Mouse (Mus musculus): ENCODE measurements at regions not wholly inside any gene's neighbourhood (a gene's known extent, or its start where the extent isn't known, plus 50 kb on each side); places are given as distances from the start of the nearest gene placed in this dataset.
A peak's percentile ranks its signal among the peaks of the same experiment; 100 is the strongest.

DNA sequence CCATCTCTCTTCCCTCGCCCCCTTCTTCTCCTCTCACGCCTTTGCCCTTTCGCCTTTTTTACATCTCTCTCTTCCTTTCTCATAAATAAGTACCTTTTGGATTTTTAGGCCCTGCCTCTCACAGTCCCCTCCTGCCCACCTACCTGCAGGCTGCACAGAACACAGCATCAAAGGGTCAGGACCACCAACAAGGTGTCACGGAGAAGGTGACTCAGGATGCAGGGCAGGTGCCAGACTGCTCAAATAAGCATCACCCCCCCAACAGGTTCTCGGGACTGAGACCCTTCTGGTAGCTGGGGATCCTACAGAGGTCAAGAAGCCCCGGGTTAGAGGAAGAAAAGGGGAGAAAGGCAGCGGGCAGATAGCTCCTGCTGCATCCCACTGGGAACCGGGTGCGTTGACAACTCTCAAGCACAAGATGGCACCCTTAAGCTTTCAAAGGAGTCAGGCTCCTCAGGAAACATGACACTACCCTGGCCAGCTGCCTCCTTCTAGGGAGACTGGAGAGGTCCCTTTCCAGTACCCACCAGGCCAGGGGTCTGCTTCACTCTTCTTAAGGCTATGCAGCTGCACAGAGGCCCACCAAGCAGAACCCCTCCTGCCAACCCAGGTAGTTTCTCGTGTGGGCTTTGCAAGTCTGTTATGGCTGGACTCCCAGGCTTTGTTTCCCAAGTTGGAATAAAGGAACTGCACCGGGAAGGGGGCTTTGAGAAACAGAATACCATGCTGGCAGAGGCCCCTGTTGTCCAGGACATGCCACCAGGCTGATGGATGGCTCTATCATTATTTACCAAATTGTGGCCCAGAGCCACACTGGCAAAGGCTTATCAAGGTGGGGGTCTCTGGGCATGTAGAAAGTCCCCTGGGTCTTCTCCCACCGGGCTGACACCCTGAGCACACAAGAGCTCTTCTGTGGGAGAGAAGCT, 120.9 kb upstream of the Mki67 start:
- Histone ChIP-seq H3K27me3 (ENCODE audit: control insufficient read depth, insufficient read depth, low read depth, low read length) (no peaks in the 10 kb centered on the region), H3K36me3 (ENCODE audit: control insufficient read depth, insufficient read depth, low read length) (no peaks in the 10 kb centered on the region), H3K4me3 (ENCODE audit: low read length) (no peak overlapping the region), H3K27ac (ENCODE audit: low read length) (no peak overlapping the region), H3K9me3 (ENCODE audit: control insufficient read depth, low read length) (no peaks in the 10 kb centered on the region), H3K4me1 (replicated peaks; ENCODE audit: control insufficient read depth, insufficient read depth, low read length) (no peaks in the 10 kb centered on the region), H3K4me2 (ENCODE audit: low read depth, low read length) (no peak overlapping the region), H3K9ac (ENCODE audit: low read length) (no peak overlapping the region)
- 31% methylated on average over 12 of the region's 12 CpGs for WGBS
- peak; percentile 80; the same call in 1 of the 2 replicates for ATAC-seq (ENCODE audit: low read depth)

DNA sequence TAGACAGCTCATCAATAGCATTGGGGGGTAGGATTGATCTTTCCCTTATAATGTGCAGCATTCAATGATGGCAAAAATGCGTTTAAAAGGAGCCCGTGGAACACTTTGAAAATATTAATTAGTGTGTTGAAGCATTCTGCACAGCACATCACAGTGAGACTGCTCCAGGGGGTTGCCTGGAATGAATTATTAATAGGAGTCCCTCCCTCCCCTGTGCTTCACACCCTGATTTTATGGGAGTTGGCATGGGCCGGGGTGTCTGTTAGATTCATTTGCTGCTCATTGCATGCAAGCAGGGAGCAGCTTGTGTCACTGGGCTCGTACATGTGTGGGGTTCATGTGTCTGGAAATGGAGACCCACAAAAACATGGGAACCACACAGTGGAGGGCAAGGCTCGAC, 127.9 kb upstream of the Mki67 start:
- no peaks in the 10 kb centered on the region; the same call in 1 of the 2 replicates for H3K27me3 ChIP-seq (ENCODE audit: control insufficient read depth, insufficient read depth, low read depth, low read length)

DNA sequence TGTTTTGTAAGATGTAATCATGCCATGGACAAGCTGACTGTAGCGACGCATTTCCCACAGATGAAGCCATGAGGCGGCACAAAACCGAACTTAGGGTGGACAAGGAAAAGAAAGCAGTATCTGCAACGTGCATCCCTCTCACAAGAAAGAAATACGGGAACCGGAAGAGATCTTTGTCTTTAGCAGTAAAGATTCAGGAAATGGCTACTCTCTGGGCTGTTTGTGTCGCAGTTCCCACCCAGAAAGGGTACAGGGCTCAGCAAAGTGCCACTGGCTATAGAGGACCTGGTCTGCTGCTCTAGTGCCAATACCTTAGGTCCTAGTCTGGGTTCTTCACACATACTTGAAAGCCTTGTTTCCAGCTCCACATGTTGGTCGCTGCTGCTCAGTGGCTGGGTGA, 131.1 kb upstream of the Mki67 start:
- no peak for ATAC-seq (ENCODE audit: low read depth)
- H3K4me1 ChIP-seq (replicated peaks; ENCODE audit: control insufficient read depth, insufficient read depth, low read length), result no peaks in the 10 kb centered on the region

More for the DNA sequence above, 127.9 kb upstream of the Mki67 start:
- Histone ChIP-seq H3K9me3 (ENCODE audit: control insufficient read depth, low read length) (no peaks in the 10 kb centered on the region), H3K4me1 (replicated peaks; ENCODE audit: control insufficient read depth, insufficient read depth, low read length) (no peaks in the 10 kb centered on the region), H3K27ac (ENCODE audit: low read length) (no peak overlapping the region), H3K4me2 (ENCODE audit: low read depth, low read length) (no peak overlapping the region), H3K4me3 (ENCODE audit: low read length) (no peak overlapping the region), H3K9ac (ENCODE audit: low read length) (no peak overlapping the region), H3K36me3 (ENCODE audit: control insufficient read depth, insufficient read depth, low read length) (no peaks in the 10 kb centered on the region)
- no peak for ATAC-seq (ENCODE audit: low read depth)
- 72% methylated on average over 5 of the region's 5 CpGs for WGBS

DNA sequence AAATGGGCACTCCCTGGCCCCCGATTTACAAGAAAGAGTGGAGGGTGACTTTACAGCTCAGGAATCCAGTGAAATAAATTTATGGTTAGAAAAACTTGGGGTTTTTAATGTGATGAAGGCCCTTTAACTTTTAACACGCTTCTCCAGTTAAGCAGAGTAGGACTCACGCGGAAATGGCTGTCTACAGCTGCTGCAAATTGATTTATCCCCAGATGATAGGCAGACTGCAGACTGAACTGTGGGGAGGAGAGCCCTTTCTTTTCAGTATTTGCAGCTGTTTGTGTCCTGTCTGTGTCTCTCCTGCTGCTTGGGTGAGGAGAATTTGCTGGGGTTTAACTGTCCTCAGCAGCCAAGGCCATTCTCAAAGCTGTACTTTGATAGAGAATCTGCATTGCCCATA, 132.0 kb upstream of the Mki67 start:
- no peak for ATAC-seq (ENCODE audit: low read depth)

More for the DNA sequence above, 131.1 kb upstream of the Mki67 start:
- Histone ChIP-seq H3K27ac (ENCODE audit: low read length) (no peak overlapping the region), H3K9ac (ENCODE audit: low read length) (no peak overlapping the region), H3K4me3 (ENCODE audit: low read length) (no peak overlapping the region), H3K36me3 (ENCODE audit: control insufficient read depth, insufficient read depth, low read length) (no peaks in the 10 kb centered on the region), H3K9me3 (ENCODE audit: control insufficient read depth, low read length) (no peaks in the 10 kb centered on the region), H3K27me3 (ENCODE audit: control insufficient read depth, insufficient read depth, low read depth, low read length) (peaks cover 3% of the 10 kb centered on the region), H3K4me2 (ENCODE audit: low read depth, low read length) (no peak overlapping the region)
- 75% methylated on average over 9 of the region's 9 CpGs for WGBS

DNA sequence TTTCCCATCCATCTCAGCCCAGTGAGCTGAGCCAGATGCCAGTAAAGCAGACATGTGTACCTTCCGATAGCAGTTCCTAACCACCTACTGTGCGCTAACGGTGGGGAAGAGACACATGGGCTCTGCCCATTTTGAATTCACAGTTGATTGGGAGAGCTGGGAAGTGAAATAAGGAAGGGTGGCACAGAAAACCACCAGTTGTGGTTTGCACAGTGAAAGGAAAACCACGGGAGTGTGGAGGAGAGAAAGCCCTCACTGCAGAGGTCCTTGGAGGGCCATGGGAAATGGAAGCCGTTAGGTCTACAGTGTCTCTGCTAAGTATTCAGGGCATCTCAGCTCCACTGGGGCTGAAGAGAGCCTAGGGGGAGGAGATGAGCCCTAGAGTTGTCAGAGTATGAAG, 132.7 kb upstream of the Mki67 start:
- Histone ChIP-seq H3K36me3 (ENCODE audit: control insufficient read depth, insufficient read depth, low read length) (no peaks in the 10 kb centered on the region), H3K4me1 (replicated peaks; ENCODE audit: control insufficient read depth, insufficient read depth, low read length) (peaks cover 3% of the 10 kb centered on the region; the same call in 1 of the 2 replicates), H3K4me3 (ENCODE audit: low read length) (no peak overlapping the region), H3K27me3 (ENCODE audit: control insufficient read depth, insufficient read depth, low read depth, low read length) (peaks cover 10% of the 10 kb centered on the region), H3K9me3 (ENCODE audit: control insufficient read depth, low read length) (no peaks in the 10 kb centered on the region), H3K27ac (ENCODE audit: low read length) (no peak overlapping the region), H3K4me2 (ENCODE audit: low read depth, low read length) (no peak overlapping the region), H3K9ac (ENCODE audit: low read length) (no peak overlapping the region)
- WGBS, result 60% methylated on average over 5 of the region's 5 CpGs
- no peak for ATAC-seq (ENCODE audit: low read depth)

More for the DNA sequence above, 132.0 kb upstream of the Mki67 start:
- no peak overlapping the region for H3K9ac ChIP-seq (ENCODE audit: low read length)
- WGBS, result 47% methylated on average over 4 of the region's 4 CpGs
- no peak overlapping the region for H3K4me3 ChIP-seq (ENCODE audit: low read length)
- H3K9me3 ChIP-seq (ENCODE audit: control insufficient read depth, low read length), result no peaks in the 10 kb centered on the region
- no peaks in the 10 kb centered on the region for H3K4me1 ChIP-seq (replicated peaks; ENCODE audit: control insufficient read depth, insufficient read depth, low read length)
- H3K4me2 ChIP-seq (ENCODE audit: low read depth, low read length), result no peak overlapping the region
- peaks cover 10% of the 10 kb centered on the region for H3K27me3 ChIP-seq (ENCODE audit: control insufficient read depth, insufficient read depth, low read depth, low read length)
- H3K27ac ChIP-seq (ENCODE audit: low read length), result no peak overlapping the region
- no peaks in the 10 kb centered on the region for H3K36me3 ChIP-seq (ENCODE audit: control insufficient read depth, insufficient read depth, low read length)

DNA sequence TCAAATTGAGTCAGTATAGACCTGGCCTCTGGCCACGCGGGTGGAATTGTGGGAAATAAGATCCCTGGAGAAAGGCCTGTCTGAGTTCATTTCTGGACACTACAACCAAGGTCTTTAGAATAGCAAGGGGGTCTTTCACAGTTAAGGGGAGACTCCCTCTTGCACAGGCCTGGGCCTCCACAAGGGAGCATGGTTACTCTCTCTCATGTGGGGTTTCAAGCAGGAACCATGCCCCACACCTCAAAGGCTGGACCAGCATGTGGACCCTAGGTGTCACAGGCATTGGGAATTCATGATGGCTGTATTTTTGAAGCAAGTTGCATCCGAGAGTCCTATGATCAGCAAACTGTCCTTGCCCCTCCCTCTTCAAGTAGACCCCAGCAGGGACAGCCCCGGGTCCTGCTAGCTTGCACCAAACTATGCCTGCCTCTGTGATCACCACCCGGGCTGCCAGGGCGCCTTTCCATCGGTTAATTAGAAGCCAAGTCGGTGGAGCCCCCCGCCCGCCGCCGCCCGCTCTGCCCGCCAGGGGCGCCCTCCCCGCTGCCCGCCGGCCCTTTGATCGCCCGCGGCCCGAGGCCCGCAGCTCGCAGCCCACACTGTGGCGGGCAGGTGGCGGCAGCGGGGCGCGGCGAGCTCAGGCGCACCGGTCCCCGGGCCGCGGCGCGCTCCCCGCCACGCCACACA, 137.1 kb upstream of the Mki67 start:
- Histone ChIP-seq H3K9ac (ENCODE audit: low read length) (no peak overlapping the region; the same call in 1 of the 2 replicates), H3K4me1 (replicated peaks; ENCODE audit: control insufficient read depth, insufficient read depth, low read length) (peaks cover 3% of the 10 kb centered on the region; the same call in 1 of the 2 replicates), H3K36me3 (ENCODE audit: control insufficient read depth, insufficient read depth, low read length) (no peaks in the 10 kb centered on the region), H3K4me3 (ENCODE audit: low read length) (peak overlapping the region; percentile 30), H3K27me3 (ENCODE audit: control insufficient read depth, insufficient read depth, low read depth, low read length) (peaks cover 17% of the 10 kb centered on the region), H3K4me2 (ENCODE audit: low read depth, low read length) (peak overlapping the region; percentile 52), H3K27ac (ENCODE audit: low read length) (no peak overlapping the region), H3K9me3 (ENCODE audit: control insufficient read depth, low read length) (no peaks in the 10 kb centered on the region)
- peak; percentile 76 for ATAC-seq (ENCODE audit: low read depth)
- 7% methylated on average over 32 of the region's 39 CpGs for WGBS

DNA sequence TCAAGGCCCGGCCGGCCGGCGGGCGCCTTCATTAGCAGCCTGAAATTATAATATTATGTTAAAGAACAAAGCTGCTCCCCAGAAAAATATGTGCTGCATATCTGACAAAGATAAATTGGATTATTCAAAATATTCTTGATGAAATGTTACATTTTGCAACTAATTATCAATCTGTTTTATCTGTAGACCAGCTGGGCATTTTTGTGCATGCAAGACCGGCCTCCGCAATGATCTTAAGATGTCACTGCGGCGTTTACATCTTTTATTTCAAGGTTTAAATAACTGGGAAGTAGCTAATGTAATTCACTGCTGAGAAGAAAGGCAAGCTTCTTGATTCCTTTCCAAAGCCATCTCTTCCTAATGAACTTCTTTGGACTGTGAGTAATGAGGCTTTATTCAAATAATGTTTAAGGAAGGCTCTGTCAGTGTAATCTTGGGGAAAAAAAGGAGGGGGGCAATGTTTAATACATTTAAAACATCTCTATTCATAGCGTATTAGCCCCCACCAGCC, 137.7 kb upstream of the Mki67 start:
- no peak overlapping the region for H3K27ac ChIP-seq (ENCODE audit: low read length)
- H3K36me3 ChIP-seq (ENCODE audit: control insufficient read depth, insufficient read depth, low read length), result no peaks in the 10 kb centered on the region
- peaks cover 3% of the 10 kb centered on the region; the same call in 1 of the 2 replicates for H3K4me1 ChIP-seq (replicated peaks; ENCODE audit: control insufficient read depth, insufficient read depth, low read length)
- no peaks in the 10 kb centered on the region for H3K9me3 ChIP-seq (ENCODE audit: control insufficient read depth, low read length)
- H3K27me3 ChIP-seq (ENCODE audit: control insufficient read depth, insufficient read depth, low read depth, low read length), result peaks cover 17% of the 10 kb centered on the region
- H3K9ac ChIP-seq (ENCODE audit: low read length), result no peak overlapping the region; the same call in 1 of the 2 replicates
- no peak for ATAC-seq (ENCODE audit: low read depth)
- peak overlapping the region; percentile 30 for H3K4me3 ChIP-seq (ENCODE audit: low read length)
- H3K4me2 ChIP-seq (ENCODE audit: low read depth, low read length), result peak overlapping the region; percentile 52
- 17% methylated on average over 10 of the region's 10 CpGs for WGBS

DNA sequence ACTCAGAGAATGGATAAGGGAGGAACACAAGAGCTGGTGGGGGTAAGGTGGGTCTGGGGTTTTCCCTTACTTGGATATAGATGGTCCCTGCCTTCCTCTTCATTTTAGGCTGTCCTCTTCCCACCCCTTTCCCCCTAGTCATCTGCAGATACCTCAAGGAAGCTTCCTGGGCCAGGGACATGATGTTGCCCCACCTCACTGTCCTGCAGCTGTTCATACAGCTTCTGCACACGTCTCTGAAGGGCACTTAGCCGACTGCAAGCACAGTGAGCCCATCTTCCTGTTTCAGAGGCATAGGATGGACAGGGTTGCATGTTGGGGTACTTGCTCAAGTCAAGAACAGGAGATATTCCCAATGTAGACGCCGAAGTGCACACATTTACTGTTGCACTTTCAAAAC, 144.1 kb upstream of the Mki67 start:
- Histone ChIP-seq H3K4me2 (ENCODE audit: low read depth, low read length) (no peak overlapping the region), H3K9ac (ENCODE audit: low read length) (no peak overlapping the region), H3K4me3 (ENCODE audit: low read length) (no peak overlapping the region), H3K36me3 (ENCODE audit: control insufficient read depth, insufficient read depth, low read length) (no peaks in the 10 kb centered on the region), H3K27ac (ENCODE audit: low read length) (no peak overlapping the region), H3K9me3 (ENCODE audit: control insufficient read depth, low read length) (no peaks in the 10 kb centered on the region), H3K27me3 (ENCODE audit: control insufficient read depth, insufficient read depth, low read depth, low read length) (no peaks in the 10 kb centered on the region), H3K4me1 (replicated peaks; ENCODE audit: control insufficient read depth, insufficient read depth, low read length) (peaks cover 33% of the 10 kb centered on the region)
- ATAC-seq (ENCODE audit: low read depth), result no peak
- 36% methylated on average over 4 of the region's 4 CpGs for WGBS
